Mouse (Mus musculus): ENCODE measurements around the gene Serpinb9b. TPM values are rescaled to one million over a fixed set of nuclear protein-coding genes. Genes with fewer than 3 reads are reported as not detected.
A peak's percentile ranks its signal among the peaks of the same experiment; 100 is the strongest.

Serpinb9b gene
- polyA plus RNA-seq, 1 experiment from 2014 or later = 0.29 TPM

GRCm38 (mm10) chr13:33067387-33067977, 40.3 kb downstream of the Serpinb9b start:
- no peaks in the 10 kb centered on the region for H3K9me3 ChIP-seq (ENCODE audit: control insufficient read depth, low read length)
- H3K9ac ChIP-seq (replicated peaks; ENCODE audit: low read depth, low read length) = no peak overlapping the region
- no peaks in the 10 kb centered on the region for H3K4me1 ChIP-seq (ENCODE audit: control insufficient read depth, insufficient read depth, low read length)
- no peak overlapping the region for H3K4me2 ChIP-seq (ENCODE audit: low read depth, low read length)
- H3K27ac ChIP-seq (ENCODE audit: low read depth, low read length) = no peak overlapping the region
- 82% methylated on average over 1 of the region's 1 CpGs for WGBS
- H3K27me3 ChIP-seq (ENCODE audit: control insufficient read depth, insufficient read depth, low read length) = no peaks in the 10 kb centered on the region
- H3K4me3 ChIP-seq (ENCODE audit: low read depth, low read length) = no peak overlapping the region
- H3K36me3 ChIP-seq (ENCODE audit: control insufficient read depth, insufficient read depth, low read length) = no peaks in the 10 kb centered on the region
- no peak for ATAC-seq (ENCODE audit: low read depth)

GRCm38 (mm10) chr13:33068164-33068563, 40.9 kb downstream of the Serpinb9b start:
- H3K27me3 ChIP-seq (ENCODE audit: control insufficient read depth, insufficient read depth, low read length) = no peaks in the 10 kb centered on the region
- ATAC-seq (ENCODE audit: low read depth) = no peak
- 84% methylated on average over 3 of the region's 3 CpGs for WGBS
- no peaks in the 10 kb centered on the region for H3K9me3 ChIP-seq (ENCODE audit: control insufficient read depth, low read length)
- H3K4me2 ChIP-seq (ENCODE audit: low read depth, low read length) = no peak overlapping the region
- no peak overlapping the region for H3K4me3 ChIP-seq (ENCODE audit: low read depth, low read length)
- H3K27ac ChIP-seq (ENCODE audit: low read depth, low read length) = no peak overlapping the region
- no peaks in the 10 kb centered on the region for H3K4me1 ChIP-seq (ENCODE audit: control insufficient read depth, insufficient read depth, low read length)
- H3K36me3 ChIP-seq (ENCODE audit: control insufficient read depth, insufficient read depth, low read length) = no peaks in the 10 kb centered on the region
- no peak overlapping the region for H3K9ac ChIP-seq (replicated peaks; ENCODE audit: low read depth, low read length)

GRCm38 (mm10) chr13:33071776-33072175, 44.6 kb downstream of the Serpinb9b start:
- WGBS = 83% methylated on average over 5 of the region's 5 CpGs
- Histone ChIP-seq H3K4me3 (ENCODE audit: low read depth, low read length) (no peak overlapping the region), H3K27me3 (ENCODE audit: control insufficient read depth, insufficient read depth, low read length) (no peaks in the 10 kb centered on the region), H3K9ac (replicated peaks; ENCODE audit: low read depth, low read length) (no peak overlapping the region), H3K9me3 (ENCODE audit: control insufficient read depth, low read length) (no peaks in the 10 kb centered on the region), H3K36me3 (ENCODE audit: control insufficient read depth, insufficient read depth, low read length) (no peaks in the 10 kb centered on the region), H3K4me1 (ENCODE audit: control insufficient read depth, insufficient read depth, low read length) (no peaks in the 10 kb centered on the region), H3K27ac (ENCODE audit: low read depth, low read length) (no peak overlapping the region), H3K4me2 (ENCODE audit: low read depth, low read length) (no peak overlapping the region)
- no peak for ATAC-seq (ENCODE audit: low read depth)

- H3K4me1 ChIP-seq (ENCODE audit: control insufficient read depth, insufficient read depth, low read length) = no peaks in the 10 kb centered on the region
- H3K36me3 ChIP-seq (ENCODE audit: control insufficient read depth, insufficient read depth, low read length) = no peaks in the 10 kb centered on the region
- no peak overlapping the region for H3K9ac ChIP-seq (replicated peaks; ENCODE audit: low read depth, low read length)
- ATAC-seq (ENCODE audit: low read depth) = 0 out of 2 replicates have a peak, but pooled peaks have one; percentile 54
- H3K27me3 ChIP-seq (ENCODE audit: control insufficient read depth, insufficient read depth, low read length) = no peaks in the 10 kb centered on the region
- H3K4me3 ChIP-seq (ENCODE audit: low read depth, low read length) = no peak overlapping the region
- no peaks in the 10 kb centered on the region for H3K9me3 ChIP-seq (ENCODE audit: control insufficient read depth, low read length)
- no peak overlapping the region for H3K27ac ChIP-seq (ENCODE audit: low read depth, low read length)
- no peak overlapping the region for H3K4me2 ChIP-seq (ENCODE audit: low read depth, low read length)
Observed at GRCm38 (mm10) chr13:33074029-33074428, 46.8 kb downstream of the Serpinb9b start.

GRCm38 (mm10) chr13:33076247-33076646, 49.0 kb downstream of the Serpinb9b start:
- H3K27me3 ChIP-seq (ENCODE audit: control insufficient read depth, insufficient read depth, low read length) = no peaks in the 10 kb centered on the region
- no peaks in the 10 kb centered on the region for H3K9me3 ChIP-seq (ENCODE audit: control insufficient read depth, low read length)
- ATAC-seq (ENCODE audit: low read depth) = no peak
- H3K27ac ChIP-seq (ENCODE audit: low read depth, low read length) = no peak overlapping the region
- no peak overlapping the region for H3K9ac ChIP-seq (replicated peaks; ENCODE audit: low read depth, low read length)
- no peaks in the 10 kb centered on the region for H3K36me3 ChIP-seq (ENCODE audit: control insufficient read depth, insufficient read depth, low read length)
- no peaks in the 10 kb centered on the region for H3K4me1 ChIP-seq (ENCODE audit: control insufficient read depth, insufficient read depth, low read length)
- no peak overlapping the region for H3K4me3 ChIP-seq (ENCODE audit: low read depth, low read length)
- H3K4me2 ChIP-seq (ENCODE audit: low read depth, low read length) = no peak overlapping the region
- WGBS = 81% methylated on average over 3 of the region's 3 CpGs

- no peak overlapping the region for H3K27ac ChIP-seq (ENCODE audit: low read depth, low read length)
- H3K27me3 ChIP-seq (ENCODE audit: control insufficient read depth, insufficient read depth, low read length) = no peaks in the 10 kb centered on the region
- H3K4me3 ChIP-seq (ENCODE audit: low read depth, low read length) = no peak overlapping the region
- no peaks in the 10 kb centered on the region for H3K4me1 ChIP-seq (ENCODE audit: control insufficient read depth, insufficient read depth, low read length)
- H3K9me3 ChIP-seq (ENCODE audit: control insufficient read depth, low read length) = no peaks in the 10 kb centered on the region
- H3K9ac ChIP-seq (replicated peaks; ENCODE audit: low read depth, low read length) = no peak overlapping the region
- 94% methylated on average over 10 of the region's 10 CpGs for WGBS
- no peak overlapping the region for H3K4me2 ChIP-seq (ENCODE audit: low read depth, low read length)
- no peak for ATAC-seq (ENCODE audit: low read depth)
- H3K36me3 ChIP-seq (ENCODE audit: control insufficient read depth, insufficient read depth, low read length) = no peaks in the 10 kb centered on the region
Observed at GRCm38 (mm10) chr13:33077026-33077685, 49.9 kb downstream of the Serpinb9b start.

- no peak within 1 kb of the TSS for H3K27ac ChIP-seq (ENCODE audit: low read depth, low read length)
- H3K9ac ChIP-seq (replicated peaks; ENCODE audit: low read depth, low read length) = no peak within 1 kb of the TSS
- H3K36me3 ChIP-seq (ENCODE audit: control insufficient read depth, insufficient read depth, low read length) = no peaks in the 10 kb centered on the region
- WGBS = 55% methylated on average over 3 of the region's 3 CpGs
- peak within 1 kb of the TSS; percentile 25; the same call in 1 of the 2 replicates for H3K4me2 ChIP-seq (ENCODE audit: low read depth, low read length)
- no peaks in the 10 kb centered on the region for H3K4me1 ChIP-seq (ENCODE audit: control insufficient read depth, insufficient read depth, low read length)
- no peak within 1 kb of the TSS for H3K4me3 ChIP-seq (ENCODE audit: low read depth, low read length)
- ATAC-seq (ENCODE audit: low read depth) = no peak
- no peaks in the 10 kb centered on the region for H3K27me3 ChIP-seq (ENCODE audit: control insufficient read depth, insufficient read depth, low read length)
- no peaks in the 10 kb centered on the region for H3K9me3 ChIP-seq (ENCODE audit: control insufficient read depth, low read length)
Observed at GRCm38 (mm10) chr13:33078056-33078705, 51.0 kb downstream of the Serpinb9b start, which contains the start of gene Serpinb1b. Gene Serpinb1b, plus strand, starts transcription at chr13:33078575.

GRCm38 (mm10) chr13:33079391-33079790, 52.2 kb downstream of the Serpinb9b start:
- no peaks in the 10 kb centered on the region for H3K4me1 ChIP-seq (ENCODE audit: control insufficient read depth, insufficient read depth, low read length)
- WGBS = 33% methylated on average over 6 of the region's 6 CpGs

GRCm38 (mm10) chr13:33080356-33080755, 53.1 kb downstream of the Serpinb9b start:
- no peak for ATAC-seq (ENCODE audit: low read depth)

More at GRCm38 (mm10) chr13:33079391-33079790, 52.2 kb downstream of the Serpinb9b start:
- Histone ChIP-seq H3K36me3 (ENCODE audit: control insufficient read depth, insufficient read depth, low read length) (no peaks in the 10 kb centered on the region), H3K4me3 (ENCODE audit: low read depth, low read length) (no peak overlapping the region), H3K9ac (replicated peaks; ENCODE audit: low read depth, low read length) (no peak overlapping the region), H3K4me2 (ENCODE audit: low read depth, low read length) (peak overlapping the region; percentile 25; the same call in 1 of the 2 replicates), H3K27me3 (ENCODE audit: control insufficient read depth, insufficient read depth, low read length) (no peaks in the 10 kb centered on the region), H3K9me3 (ENCODE audit: control insufficient read depth, low read length) (no peaks in the 10 kb centered on the region), H3K27ac (ENCODE audit: low read depth, low read length) (no peak overlapping the region)
- ATAC-seq (ENCODE audit: low read depth) = no peak

More at GRCm38 (mm10) chr13:33080356-33080755, 53.1 kb downstream of the Serpinb9b start:
- Histone ChIP-seq H3K27me3 (ENCODE audit: control insufficient read depth, insufficient read depth, low read length) (no peaks in the 10 kb centered on the region), H3K27ac (ENCODE audit: low read depth, low read length) (no peak overlapping the region), H3K9ac (replicated peaks; ENCODE audit: low read depth, low read length) (no peak overlapping the region), H3K9me3 (ENCODE audit: control insufficient read depth, low read length) (no peaks in the 10 kb centered on the region), H3K4me1 (ENCODE audit: control insufficient read depth, insufficient read depth, low read length) (no peaks in the 10 kb centered on the region), H3K4me3 (ENCODE audit: low read depth, low read length) (no peak overlapping the region), H3K36me3 (ENCODE audit: control insufficient read depth, insufficient read depth, low read length) (no peaks in the 10 kb centered on the region), H3K4me2 (ENCODE audit: low read depth, low read length) (no peak overlapping the region)
- 27% methylated on average over 3 of the region's 3 CpGs for WGBS

Measured in neural tube, embryonic 14.5 days (tissue).